Mouse (Mus musculus) embryonic facial prominence, embryonic 13.5 days (tissue): ENCODE data around the gene Tnk1. TPM values are rescaled to one million over a fixed set of nuclear protein-coding genes. Genes with fewer than 3 reads are reported as not detected.
A peak's percentile ranks its signal among the peaks of the same experiment; 100 is the strongest.
"Not testable (repeated sequence)": the region's sequence is repeated elsewhere in the genome, so short reads cannot be mapped to it uniquely, and the experiment has no call there.

Experiments used
- ATAC-seq: fragments of 200-750 bp; cut with Nextera tagmentation; 2 replicates; pipeline ENCODE4 v1.8.0; 2017; ENCODE audit warnings: low read depth; ENCODE audit not compliant: insufficient number of reproducible peaks, insufficient read depth, low FRiP score, low TSS enrichment
- H3K27ac ChIP-seq: fragments of 300-500 bp; sonication (generic); 2 replicates; pipeline ENCODE4 v1.5.1; 2015; ENCODE audit warnings: moderate library complexity, mild to moderate bottlenecking, inconsistent platforms
- H3K27me3 ChIP-seq: fragments of 300-500 bp; sonication (generic); 2 replicates; pipeline ENCODE4 v1.6.1; 2015; ENCODE audit warnings: mild to moderate bottlenecking, inconsistent platforms
- H3K36me3 ChIP-seq: fragments of 300-500 bp; sonication (generic); 2 replicates; pipeline ENCODE4 v1.6.1; 2015; ENCODE audit warnings: mild to moderate bottlenecking, inconsistent platforms
- H3K4me1 ChIP-seq: fragments of 300-500 bp; sonication (generic); 2 replicates; pipeline ENCODE4 v1.6.1; 2015; ENCODE audit warnings: inconsistent platforms
- H3K4me2 ChIP-seq: fragments of 300-500 bp; sonication (generic); 2 replicates; pipeline ENCODE4 v1.6.1; 2015; ENCODE audit warnings: moderate library complexity, mild to moderate bottlenecking, inconsistent platforms
- H3K4me3 ChIP-seq: fragments of 300-500 bp; sonication (generic); 2 replicates; pipeline ENCODE4 v1.5.1; 2015; ENCODE audit warnings: mild to moderate bottlenecking, inconsistent platforms
- H3K9ac ChIP-seq: fragments of 300-500 bp; sonication (generic); 2 replicates; pipeline ENCODE4 v1.6.1; 2015; ENCODE audit warnings: mild to moderate bottlenecking, inconsistent platforms
- H3K9me3 ChIP-seq: fragments of 300-500 bp; sonication (generic); 2 replicates; pipeline ENCODE4 v1.6.1; 2016; ENCODE audit warnings: inconsistent platforms
- WGBS: fragments of 180-500 bp; shearing (Covaris S2); methylation state at CpG from one replicate; pipeline ENCODE4 v1.1.7; 2015; ENCODE audit warnings: mixed read lengths; 5-methylcytosine and 5-hydroxymethylcytosine counted together
- polyA plus RNA-seq: library from polyadenylated mRNA; unstranded; fragments of >200 nt; fragmentation: Nextera tagmentation; extraction: Ambion mirVana; gene quantifications from 2 replicates; pipeline ENCODE4 v1.2.1, GENCODE M21; 2015

Tnk1 gene
- polyA plus RNA-seq, 1 experiment from 2014 or later = 5.3 TPM

GRCm38 (mm10) chr11:69877878-69878277 lies 19.3 kb upstream of the Tnk1 start, which contains the start of gene Tmem95:
Tmem95 (minus strand) TSS chr11:69878018.
- WGBS = 80% methylated on average over 11 of the region's 11 CpGs
- H3K9me3 ChIP-seq = no peaks in the 10 kb centered on the region
- no peaks in the 10 kb centered on the region for H3K27me3 ChIP-seq
- no peak for ATAC-seq
- peaks cover 62% of the 10 kb centered on the region for H3K4me1 ChIP-seq
- peak within 1 kb of the TSS; percentile 88 for H3K4me2 ChIP-seq
- H3K27ac ChIP-seq = peak within 1 kb of the TSS; percentile 91
- H3K36me3 ChIP-seq = no peaks in the 10 kb centered on the region
- peak within 1 kb of the TSS; percentile 23 for H3K4me3 ChIP-seq
- peak within 1 kb of the TSS; percentile 49 for H3K9ac ChIP-seq

GRCm38 (mm10) chr11:69876867-69877266 lies 18.3 kb upstream of the Tnk1 start:
- H3K9ac ChIP-seq = peak overlapping the region; percentile 49
- no peaks in the 10 kb centered on the region for H3K27me3 ChIP-seq
- H3K4me3 ChIP-seq = peak overlapping the region; percentile 23
- H3K4me2 ChIP-seq = peak overlapping the region; percentile 49
- H3K36me3 ChIP-seq = no peaks in the 10 kb centered on the region
- H3K4me1 ChIP-seq = peaks cover 62% of the 10 kb centered on the region
- peak overlapping the region; percentile 91 for H3K27ac ChIP-seq
- H3K9me3 ChIP-seq = no peaks in the 10 kb centered on the region
- ATAC-seq = peak; percentile 16; the same call in 1 of the 2 replicates
- 2% methylated on average over 12 of the region's 12 CpGs for WGBS

GRCm38 (mm10) chr11:69876186-69876585 lies 17.7 kb upstream of the Tnk1 start:
- WGBS = 35% methylated on average over 7 of the region's 7 CpGs
- H3K4me1 ChIP-seq = peaks cover 57% of the 10 kb centered on the region
- peak; percentile 32; the same call in 1 of the 2 replicates for ATAC-seq
- H3K9me3 ChIP-seq = no peaks in the 10 kb centered on the region
- H3K27me3 ChIP-seq = no peaks in the 10 kb centered on the region
- H3K9ac ChIP-seq = 0 out of 2 replicates have a peak overlapping the region, but pooled peaks have one; percentile 46
- H3K4me2 ChIP-seq = peak overlapping the region; percentile 49
- H3K4me3 ChIP-seq = peak overlapping the region; percentile 23
- H3K27ac ChIP-seq = peak overlapping the region; percentile 91
- H3K36me3 ChIP-seq = no peaks in the 10 kb centered on the region

- WGBS = 90% methylated on average over 4 of the region's 4 CpGs
These were observed 13.9 kb upstream of the Tnk1 start for GRCm38 (mm10) chr11:69872451-69872850.

GRCm38 (mm10) chr11:69871822-69872221 lies 13.3 kb upstream of the Tnk1 start:
- no peaks in the 10 kb centered on the region for H3K9me3 ChIP-seq
- 86% methylated on average over 7 of the region's 7 CpGs for WGBS
- H3K4me2 ChIP-seq = no peak overlapping the region
- ATAC-seq = no peak
- H3K27me3 ChIP-seq = no peaks in the 10 kb centered on the region
- H3K36me3 ChIP-seq = no peaks in the 10 kb centered on the region
- peaks cover 17% of the 10 kb centered on the region for H3K4me1 ChIP-seq
- H3K9ac ChIP-seq = no peak overlapping the region
- H3K27ac ChIP-seq = no peak overlapping the region
- H3K4me3 ChIP-seq = no peak overlapping the region

More at GRCm38 (mm10) chr11:69872451-69872850, 13.9 kb upstream of the Tnk1 start:
- Histone ChIP-seq H3K4me3 (no peak overlapping the region), H3K9me3 (no peaks in the 10 kb centered on the region), H3K36me3 (no peaks in the 10 kb centered on the region), H3K27ac (no peak overlapping the region), H3K9ac (no peak overlapping the region), H3K4me1 (peaks cover 23% of the 10 kb centered on the region), H3K4me2 (no peak overlapping the region), H3K27me3 (no peaks in the 10 kb centered on the region)
- ATAC-seq = no peak

- H3K27me3 ChIP-seq = no peaks in the 10 kb centered on the region
- H3K4me2 ChIP-seq = no peak overlapping the region
- H3K27ac ChIP-seq = no peak overlapping the region
- H3K9ac ChIP-seq = no peak overlapping the region
- no peaks in the 10 kb centered on the region for H3K9me3 ChIP-seq
- 79% methylated on average over 2 of the region's 2 CpGs for WGBS
- no peak for ATAC-seq
- no peak overlapping the region for H3K4me3 ChIP-seq
- peaks cover 3% of the 10 kb centered on the region for H3K4me1 ChIP-seq
- H3K36me3 ChIP-seq = no peaks in the 10 kb centered on the region
These were observed 11.9 kb upstream of the Tnk1 start for GRCm38 (mm10) chr11:69870289-69871069.

DNA sequence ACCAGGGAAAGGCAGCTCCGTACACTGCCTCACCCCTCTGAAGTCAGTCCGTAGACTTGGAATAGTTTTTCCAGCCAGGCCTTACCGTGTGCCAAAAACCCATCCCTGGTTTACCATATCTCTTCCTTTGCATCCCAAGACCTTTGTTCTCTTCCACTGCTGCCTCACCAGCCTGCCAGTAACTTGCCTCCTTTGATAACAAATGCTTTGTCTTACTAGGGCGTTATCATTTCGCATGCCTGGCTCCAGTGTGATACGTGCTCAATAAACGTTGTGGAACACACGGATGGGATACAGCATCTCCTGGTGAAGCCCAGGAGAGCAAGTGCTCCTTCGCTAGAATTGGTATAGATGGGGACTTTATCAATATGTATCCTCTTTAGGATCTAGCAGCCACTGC lies 8.8 kb upstream of the Tnk1 start:
- Histone ChIP-seq H3K27me3 (no peaks in the 10 kb centered on the region), H3K9ac (no peak overlapping the region), H3K9me3 (no peaks in the 10 kb centered on the region), H3K4me2 (no peak overlapping the region), H3K36me3 (no peaks in the 10 kb centered on the region), H3K4me1 (0 out of 2 replicates have a peak, but pooled peaks cover 5% of the 10 kb centered on the region), H3K27ac (no peak overlapping the region), H3K4me3 (no peak overlapping the region)
- no peak for ATAC-seq
- 75% methylated on average over 9 of the region's 9 CpGs for WGBS

- no peak overlapping the region for H3K27ac ChIP-seq
- no peak overlapping the region for H3K4me2 ChIP-seq
- 0 out of 2 replicates have a peak, but pooled peaks cover 5% of the 10 kb centered on the region for H3K4me1 ChIP-seq
- no peak for ATAC-seq
- no peaks in the 10 kb centered on the region for H3K36me3 ChIP-seq
- 80% methylated on average over 9 of the region's 9 CpGs for WGBS
- no peaks in the 10 kb centered on the region for H3K27me3 ChIP-seq
- H3K9me3 ChIP-seq = no peaks in the 10 kb centered on the region
- no peak overlapping the region for H3K4me3 ChIP-seq
- H3K9ac ChIP-seq = no peak overlapping the region
These were observed 7.0 kb upstream of the Tnk1 start for GRCm38 (mm10) chr11:69865561-69865960.

DNA sequence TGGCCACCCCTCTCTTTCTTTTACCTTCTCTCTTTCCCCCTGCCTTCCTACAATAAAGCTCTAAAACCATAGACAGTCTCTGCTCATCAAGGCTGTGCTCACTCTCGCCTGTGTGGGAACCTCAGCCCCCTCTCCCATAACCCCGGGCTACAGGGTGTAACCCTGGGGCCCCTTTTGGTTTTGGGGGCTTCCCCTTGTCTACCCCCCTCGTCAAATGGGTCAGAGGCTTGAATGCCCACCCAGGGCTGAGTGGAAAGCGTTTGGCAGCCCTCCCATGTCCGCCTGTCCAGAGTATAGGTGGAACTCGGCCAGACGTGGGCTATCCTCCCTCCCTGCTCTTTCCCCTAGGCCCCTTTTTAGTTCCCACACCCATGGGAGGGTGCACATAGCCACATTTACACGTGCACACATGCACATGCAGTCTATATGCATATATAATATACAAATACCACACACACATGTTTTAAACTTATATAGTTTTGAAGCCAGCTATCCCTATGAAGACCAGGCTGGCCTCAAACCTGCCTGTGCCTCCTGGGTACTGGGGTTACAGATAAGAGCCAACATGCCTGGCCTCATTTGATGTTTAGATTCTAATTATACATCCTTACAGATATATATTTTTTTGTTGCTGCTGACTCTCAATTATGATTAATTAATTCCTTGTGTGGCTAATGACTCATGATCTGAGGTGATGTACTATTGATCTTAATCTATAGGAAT lies 5.8 kb upstream of the Tnk1 start:
- ATAC-seq = no peak
- 49% methylated on average over 8 of the region's 8 CpGs for WGBS
- Histone ChIP-seq H3K9ac (no peak overlapping the region), H3K4me1 (0 out of 2 replicates have a peak, but pooled peaks cover 5% of the 10 kb centered on the region), H3K36me3 (no peaks in the 10 kb centered on the region), H3K4me2 (no peak overlapping the region), H3K4me3 (no peak overlapping the region), H3K27me3 (peaks cover 5% of the 10 kb centered on the region), H3K27ac (no peak overlapping the region), H3K9me3 (no peaks in the 10 kb centered on the region)

GRCm38 (mm10) chr11:69863729-69864128 lies 5.2 kb upstream of the Tnk1 start:
- not testable (repeated sequence) for H3K4me3 ChIP-seq, H3K9me3 ChIP-seq, H3K4me2 ChIP-seq, H3K27ac ChIP-seq, H3K4me1 ChIP-seq, H3K36me3 ChIP-seq, H3K9ac ChIP-seq, ATAC-seq
- H3K27me3 ChIP-seq = peaks cover 10% of the 10 kb centered on the region
- whole genome bisulfite sequencing = 76% methylated on average over 3 of the region's 3 CpGs

- Histone ChIP-seq H3K27me3 (peaks cover 27% of the 10 kb centered on the region), H3K4me1 (peaks cover 18% of the 10 kb centered on the region), H3K9me3 (no peaks in the 10 kb centered on the region), H3K27ac (no peak overlapping the region), H3K4me2 (peak overlapping the region; percentile 30), H3K36me3 (peaks cover 27% of the 10 kb centered on the region), H3K4me3 (no peak overlapping the region), H3K9ac (no peak overlapping the region)
- ATAC-seq = no peak
- WGBS = 25% methylated on average over 16 of the region's 16 CpGs
These were observed 3.2 kb downstream of the Tnk1 start for GRCm38 (mm10) chr11:69855347-69855746.
